Mouse (Mus musculus): ENCODE measurements around the gene Olfr547. TPM values are rescaled to one million over a fixed set of nuclear protein-coding genes. Genes with fewer than 3 reads are reported as not detected.

Olfr547 gene
- polyA plus RNA-seq, 1 experiment from 2014 or later: not detected

Other genes with a start within 250 kb of the Olfr547 start
- gene Rrm1, start 93.1 kb upstream of the Olfr547 start, polyA plus RNA-seq (2015; fragmentation: Nextera tagmentation; extraction: Ambion mirVana): 38.5 and 42.8 TPM in 2 replicates
- 0.47 and 0.59 TPM in 2 replicates for gene Olfr543, start 53.1 kb upstream of the Olfr547 start, polyA plus RNA-seq (2015; fragmentation: Nextera tagmentation; extraction: Ambion mirVana)
- 0.19 and 0.25 TPM in 2 replicates for gene Olfr544, start 46.4 kb upstream of the Olfr547 start, polyA plus RNA-seq (2015; fragmentation: Nextera tagmentation; extraction: Ambion mirVana)
- gene Olfr545, start 35.2 kb upstream of the Olfr547 start, polyA plus RNA-seq (2015; fragmentation: Nextera tagmentation; extraction: Ambion mirVana): 0.23 and 0.25 TPM in 2 replicates
- not detected in 2 replicates for gene Olfr548-ps1, start 6.1 kb downstream of the Olfr547 start, polyA plus RNA-seq (2015; fragmentation: Nextera tagmentation; extraction: Ambion mirVana)
- gene Olfr549, start 15.1 kb downstream of the Olfr547 start, polyA plus RNA-seq (2015; fragmentation: Nextera tagmentation; extraction: Ambion mirVana): not detected in 2 replicates
- gene Trim21, start 30.7 kb downstream of the Olfr547 start, polyA plus RNA-seq (2015; fragmentation: Nextera tagmentation; extraction: Ambion mirVana): not detected in 2 replicates
- gene Olfr550, start 36.7 kb downstream of the Olfr547 start, polyA plus RNA-seq (2015; fragmentation: Nextera tagmentation; extraction: Ambion mirVana): not detected in 2 replicates
- gene Olfr551, start 57.1 kb downstream of the Olfr547 start, polyA plus RNA-seq (2015; fragmentation: Nextera tagmentation; extraction: Ambion mirVana): not detected in 2 replicates
- gene Olfr552, start 63.0 kb downstream of the Olfr547 start, polyA plus RNA-seq (2015; fragmentation: Nextera tagmentation; extraction: Ambion mirVana): not detected in 2 replicates
- not detected in 2 replicates for gene Olfr553, start 83.5 kb downstream of the Olfr547 start, polyA plus RNA-seq (2015; fragmentation: Nextera tagmentation; extraction: Ambion mirVana)
- gene Olfr554, start 103.7 kb downstream of the Olfr547 start, polyA plus RNA-seq (2015; fragmentation: Nextera tagmentation; extraction: Ambion mirVana): not detected in 2 replicates
- gene Olfr555, start 124.1 kb downstream of the Olfr547 start, polyA plus RNA-seq (2015; fragmentation: Nextera tagmentation; extraction: Ambion mirVana): not detected in 2 replicates
- gene Olfr556, start 130.2 kb downstream of the Olfr547 start, polyA plus RNA-seq (2015; fragmentation: Nextera tagmentation; extraction: Ambion mirVana): not detected in 2 replicates
- gene Trim68, start 152.6 kb downstream of the Olfr547 start, polyA plus RNA-seq (2015; fragmentation: Nextera tagmentation; extraction: Ambion mirVana): 6.4 and 7.3 TPM in 2 replicates
- gene Olfr557, start 161.2 kb downstream of the Olfr547 start, polyA plus RNA-seq (2015; fragmentation: Nextera tagmentation; extraction: Ambion mirVana): not detected in 2 replicates
- gene Olfr558, start 167.5 kb downstream of the Olfr547 start, polyA plus RNA-seq (2015; fragmentation: Nextera tagmentation; extraction: Ambion mirVana): not detected in 2 replicates
- not detected in 2 replicates for gene Olfr33, start 184.3 kb downstream of the Olfr547 start, polyA plus RNA-seq (2015; fragmentation: Nextera tagmentation; extraction: Ambion mirVana)
- not detected in 2 replicates for gene Olfr559, start 192.7 kb downstream of the Olfr547 start, polyA plus RNA-seq (2015; fragmentation: Nextera tagmentation; extraction: Ambion mirVana)
- gene Olfr560, start 224.6 kb downstream of the Olfr547 start, polyA plus RNA-seq (2015; fragmentation: Nextera tagmentation; extraction: Ambion mirVana): not detected in 2 replicates
- 0.16 TPM in 1 of 2 replicates, not detected in the other for gene Olfr78, start 224.7 kb downstream of the Olfr547 start, polyA plus RNA-seq (2015; fragmentation: Nextera tagmentation; extraction: Ambion mirVana)
- gene Olfr561, start 236.5 kb downstream of the Olfr547 start, polyA plus RNA-seq (2015; fragmentation: Nextera tagmentation; extraction: Ambion mirVana): not detected in 2 replicates

Measured in midbrain, embryonic 16.5 days (tissue).